Mouse (Mus musculus) CH12.LX (cell line): Measurements from ENCODE around the gene Aurkb.

Source experiments
- CTCF ChIP-seq, 2 experiments: IDR thresholded peaks in 1 of 2; conservative IDR thresholded peaks in 1 of 2; 2 replicates each; pipeline ENCODE4 v1.5.1; 2011 to 2012; ENCODE audit warnings: low read depth in 2 of 2, low read length in 2 of 2, improper control_type of control experiment in 1 of 2, inconsistent platforms in 1 of 2, mild to moderate bottlenecking in 1 of 2, moderate library complexity in 1 of 2
- E2F4 ChIP-seq: IDR thresholded peaks from 2 replicates; pipeline ENCODE4 v1.6.1; 2011; ENCODE audit warnings: low read depth, low read length, improper control_type of control experiment; ENCODE audit not compliant: insufficient replicate concordance
- EP300 ChIP-seq: IDR thresholded peaks from 2 replicates; pipeline ENCODE4 v1.6.1; 2011; ENCODE audit warnings: low read length, improper control_type of control experiment
- MAFK ChIP-seq: IDR thresholded peaks from 2 replicates; pipeline ENCODE4 v1.6.1; 2011; ENCODE audit warnings: low read length, improper control_type of control experiment; ENCODE audit not compliant: insufficient replicate concordance
- MAX ChIP-seq: IDR thresholded peaks from 2 replicates; pipeline ENCODE4 v1.6.1; 2011; ENCODE audit warnings: low read length, improper control_type of control experiment
- POLR2A ChIP-seq: IDR thresholded peaks from 2 replicates; pipeline ENCODE4 v1.6.1; 2011; ENCODE audit warnings: low read depth, mild to moderate bottlenecking, improper control_type of control experiment, low read length
- RAD21 ChIP-seq: IDR thresholded peaks from 2 replicates; pipeline ENCODE4 v1.6.1; 2011; ENCODE audit warnings: low read depth, mild to moderate bottlenecking, low read length, improper control_type of control experiment, moderate library complexity
- TBP ChIP-seq: conservative IDR thresholded peaks from 2 replicates; pipeline ENCODE4 v1.6.1; 2011; ENCODE audit warnings: low read depth, low read length, improper control_type of control experiment
- USF1 ChIP-seq: IDR thresholded peaks from 2 replicates; pipeline ENCODE4 v1.6.1; 2014; ENCODE audit warnings: low read depth, mild to moderate bottlenecking, inconsistent platforms, low read length, improper control_type of control experiment

GRCm38 (mm10) chr11:69098039-69098761 lies 52.8 kb downstream of the Aurkb start:
- TF ChIP-seq MAX, result no peak; the same call in 1 of the 2 replicates
- TF ChIP-seq CTCF (conservative IDR thresholded peaks at IDR 0.05 in 1 of 2, IDR thresholded peaks at IDR 0.05 in 1 of 2; ENCODE audit: low read depth in 2 of 2, low read length in 2 of 2), result no peak
- TF ChIP-seq RAD21, result no peak
- TF ChIP-seq POLR2A, result no peak; the same call in 1 of the 2 replicates
- peak; percentile 56; the same call in 1 of the 2 replicates for TF ChIP-seq EP300
- no peak for TF ChIP-seq E2F4
- TF ChIP-seq MAFK, result no peak
- no peak for TF ChIP-seq USF1
- no peak for TF ChIP-seq TBP
